Mouse (Mus musculus) embryonic fibroblast, embryonic 13.5 days (primary cell): ENCODE data around the gene Hist1h4c.
A peak's percentile ranks its signal among the peaks of the same experiment; 100 is the strongest.

Experiments used
- CTCF ChIP-seq: IDR thresholded peaks from 2 replicates; pipeline ENCODE4 v1.5.1; 2011; ENCODE audit warnings: mild to moderate bottlenecking, control low read depth, low read length, moderate library complexity, borderline replicate concordance; ENCODE audit not compliant: insufficient read depth
- POLR2A ChIP-seq: IDR thresholded peaks from 2 replicates; pipeline ENCODE4 v1.6.1; 2011; ENCODE audit warnings: low read depth, mild to moderate bottlenecking, control low read depth, low read length, moderate library complexity

- no peak for TF ChIP-seq CTCF
- peak; percentile 45; the same call in 1 of the 2 replicates for TF ChIP-seq POLR2A
These were observed 42.1 kb upstream of the Hist1h4c start for GRCm38 (mm10) chr13:23740256-23740840.
